Mouse (Mus musculus) effector memory CD4-positive, alpha-beta T cell, adult 7 months (primary cell): Measurements from ENCODE around the gene Itga7. TPM values are rescaled to one million over a fixed set of nuclear protein-coding genes. Genes with fewer than 3 reads are reported as not detected.

Experiments used
- polyA plus RNA-seq: library from polyadenylated mRNA; unstranded; fragments of 100-300 nt; shearing (Covaris generic); gene quantifications from one replicate; pipeline ENCODE4 v1.2.1, GENCODE M21; 2017

Gene Itga7
- polyA plus RNA-seq, result 45.6 TPM

GRCm38 (mm10) chr10:128933574-128933973 lies at the start of gene Itga7:
Gene Itga7, plus strand, starts transcription at chr10:128933818.

DNA sequence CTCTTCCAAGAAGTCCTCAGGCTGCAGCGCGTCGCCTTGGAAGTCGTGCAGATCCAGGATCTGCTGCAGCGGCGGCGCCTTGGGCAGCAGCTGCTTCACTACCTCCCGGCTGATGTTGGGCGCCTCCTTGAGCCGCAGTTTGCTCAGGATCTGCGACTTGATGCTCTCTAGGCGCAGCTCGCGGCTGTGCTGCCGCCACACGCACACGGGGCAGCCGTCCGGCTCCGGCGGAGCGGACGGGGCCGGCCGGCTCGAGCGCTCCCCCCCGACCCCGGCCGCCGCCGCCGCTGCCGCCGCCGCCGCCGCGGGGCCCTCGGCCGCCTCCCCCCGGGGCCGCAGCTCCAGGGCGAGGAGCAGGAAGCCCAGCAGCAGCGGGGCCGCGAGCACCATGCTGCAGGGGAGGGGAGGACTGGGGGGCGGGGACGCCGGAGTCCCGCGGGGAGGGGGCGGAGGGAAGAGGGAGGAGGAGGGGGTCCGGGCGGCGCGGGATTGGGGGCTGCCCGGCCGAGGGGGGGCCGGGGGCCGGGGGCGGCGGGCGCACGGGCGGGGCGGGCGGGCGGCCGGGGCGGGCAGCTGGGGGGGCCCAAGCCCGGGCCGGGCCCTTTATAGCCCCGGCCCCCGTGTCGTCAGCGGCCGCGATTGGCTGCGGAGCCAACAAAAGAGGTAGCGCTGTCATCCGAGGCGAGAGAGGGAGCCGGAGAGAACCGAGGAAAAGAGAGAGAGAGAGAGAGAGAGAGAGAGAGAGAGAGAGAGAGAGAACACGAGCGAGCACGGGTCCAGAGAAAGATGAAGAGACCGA lies 42.1 kb upstream of the Itga7 start, which contains the start of gene Gdf11:
TSS of gene Gdf11 (minus strand) at position 423 of the 799 bp plus-strand sequence.

DNA sequence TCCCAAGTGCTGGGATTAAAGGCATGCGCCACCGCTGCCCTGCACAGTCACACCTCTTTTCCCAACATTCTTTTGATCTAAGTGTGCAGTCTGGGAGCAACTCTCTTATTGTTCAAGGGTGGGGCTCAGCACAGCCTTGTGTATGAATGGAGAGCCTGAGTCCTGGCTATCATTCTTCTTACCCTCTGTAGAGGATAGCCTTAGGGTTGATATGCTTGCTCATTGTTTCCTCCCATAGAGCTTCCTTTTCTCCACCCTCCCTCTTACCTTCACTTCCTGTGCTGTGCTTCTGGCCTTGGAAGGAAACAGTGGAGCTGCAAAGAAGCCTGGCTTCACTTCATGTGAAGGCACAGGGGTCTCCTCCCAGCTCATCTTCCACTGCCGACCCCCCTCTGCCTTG lies 32.9 kb upstream of the Itga7 start, which contains the start of gene Cd63:
TSS of gene Cd63 (plus strand) at position 292 of the 400 bp plus-strand sequence.

GRCm38 (mm10) chr10:128922822-128923012 lies 10.9 kb upstream of the Itga7 start, which contains the start of gene Rdh5:
Gene Rdh5, minus strand, starts transcription at chr10:128922888.

GRCm38 (mm10) chr10:128923935-128924334 lies 9.7 kb upstream of the Itga7 start, which contains the start of gene Bloc1s1:
Gene Bloc1s1, minus strand, starts transcription at chr10:128924035.

DNA sequence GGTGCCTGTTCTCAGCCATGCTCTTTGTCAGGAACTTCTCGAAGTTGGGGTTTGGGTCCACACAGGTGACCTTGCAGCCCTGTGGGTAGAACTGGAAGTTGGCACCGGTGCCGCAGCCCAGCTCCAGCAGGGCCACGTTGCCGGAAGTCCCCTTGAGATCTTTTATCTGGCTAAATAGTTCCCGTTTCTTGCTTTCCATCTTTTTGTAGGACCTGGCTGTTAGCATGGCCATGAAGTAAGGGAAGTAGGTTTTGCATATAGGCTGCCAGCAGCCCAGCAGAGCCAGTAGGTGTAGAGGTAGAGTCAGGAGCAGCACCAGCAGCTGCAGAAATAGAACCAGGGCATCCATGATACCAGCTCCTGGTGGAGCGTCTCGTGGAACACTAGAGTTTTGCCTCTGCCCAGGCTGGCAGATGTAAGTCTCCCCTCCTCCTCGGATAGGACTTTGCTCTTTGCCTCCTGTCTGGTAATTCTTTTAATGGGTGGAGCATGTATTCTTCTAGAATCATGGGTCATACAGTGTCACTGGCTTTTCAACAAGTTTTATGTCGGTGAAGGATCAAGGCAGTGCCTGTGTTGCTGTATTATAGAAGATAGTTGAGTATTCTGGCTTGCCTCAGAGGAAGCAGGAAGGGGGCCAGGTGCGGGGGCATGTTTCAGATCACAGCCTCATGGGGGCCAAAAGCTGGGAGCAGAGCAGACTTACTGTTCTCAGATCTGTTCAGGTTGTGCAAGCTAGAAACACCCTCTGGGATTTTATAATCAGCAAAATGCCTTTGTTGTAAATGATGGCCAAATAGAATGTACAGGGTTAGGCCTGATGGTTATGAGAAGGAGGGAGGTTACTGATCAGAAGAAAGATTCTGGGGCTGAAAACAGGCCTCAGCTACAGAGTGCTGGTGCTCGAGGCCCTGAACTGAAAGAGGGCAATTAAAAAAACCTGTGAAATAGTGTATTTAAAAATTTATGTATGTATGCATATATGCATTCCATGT lies 27.3 kb downstream of the Itga7 start, which contains the start of gene Mettl7b:
TSS of gene Mettl7b (minus strand) at position 399 of the 995 bp plus-strand sequence.

GRCm38 (mm10) chr10:128989131-128989530 lies 55.5 kb downstream of the Itga7 start, which contains the start of gene Olfr9:
Gene Olfr9, plus strand, starts transcription at chr10:128989431.

Other genes starting within 250 kb of the Itga7 start
- 21.6 TPM for gene Rab5b, start 237.6 kb upstream of the Itga7 start, polyA plus RNA-seq
- 2.7 TPM for gene Pmel, start 229.6 kb upstream of the Itga7 start, polyA plus RNA-seq
- 15.5 TPM for gene Cdk2, start 228.8 kb upstream of the Itga7 start, polyA plus RNA-seq
- 511 TPM for gene Dgka, start 189.0 kb upstream of the Itga7 start, polyA plus RNA-seq
- 22.9 TPM for gene Pym1, start 185.9 kb upstream of the Itga7 start, polyA plus RNA-seq
- 0.15 TPM for gene Mmp19, start 142.9 kb upstream of the Itga7 start, polyA plus RNA-seq
- gene Dnajc14, start 129.8 kb upstream of the Itga7 start, polyA plus RNA-seq, result 65.8 TPM
- 3.0 TPM for gene Tmem198b, start 129.4 kb upstream of the Itga7 start, polyA plus RNA-seq
- 120 TPM for gene Sarnp, start 116.5 kb upstream of the Itga7 start, polyA plus RNA-seq
- gene Ormdl2, start 112.2 kb upstream of the Itga7 start, polyA plus RNA-seq, result 46.6 TPM
- gene Gdf11, start 42.1 kb upstream of the Itga7 start, polyA plus RNA-seq, result 1.8 TPM
- gene Cd63, start 32.8 kb upstream of the Itga7 start, polyA plus RNA-seq, result not detected
- 5.1 TPM for gene Rdh5, start 10.9 kb upstream of the Itga7 start, polyA plus RNA-seq
- gene Bloc1s1, start 9.8 kb upstream of the Itga7 start, polyA plus RNA-seq, result 119 TPM
- gene Mettl7b, start 27.2 kb downstream of the Itga7 start, polyA plus RNA-seq, result not detected
- gene Olfr9, start 55.6 kb downstream of the Itga7 start, polyA plus RNA-seq, result 0.17 TPM
- gene Olfr763, start 77.0 kb downstream of the Itga7 start, polyA plus RNA-seq, result not detected
- gene Olfr764-ps1, start 106.1 kb downstream of the Itga7 start, polyA plus RNA-seq, result not detected
- gene Olfr765, start 116.2 kb downstream of the Itga7 start, polyA plus RNA-seq, result not detected
- gene Olfr766-ps1, start 135.2 kb downstream of the Itga7 start, polyA plus RNA-seq, result not detected
- gene Olfr767, start 149.1 kb downstream of the Itga7 start, polyA plus RNA-seq, result not detected
- gene Olfr768, start 165.6 kb downstream of the Itga7 start, polyA plus RNA-seq, result not detected
- not detected for gene Olfr769, start 184.0 kb downstream of the Itga7 start, polyA plus RNA-seq
- 0.80 TPM for gene Olfr770, start 205.2 kb downstream of the Itga7 start, polyA plus RNA-seq
- gene Olfr771, start 230.9 kb downstream of the Itga7 start, polyA plus RNA-seq, result not detected
- gene Olfr772, start 244.1 kb downstream of the Itga7 start, polyA plus RNA-seq, result not detected